Mouse (Mus musculus): ENCODE measurements around the gene Kcnip1.

DNA sequence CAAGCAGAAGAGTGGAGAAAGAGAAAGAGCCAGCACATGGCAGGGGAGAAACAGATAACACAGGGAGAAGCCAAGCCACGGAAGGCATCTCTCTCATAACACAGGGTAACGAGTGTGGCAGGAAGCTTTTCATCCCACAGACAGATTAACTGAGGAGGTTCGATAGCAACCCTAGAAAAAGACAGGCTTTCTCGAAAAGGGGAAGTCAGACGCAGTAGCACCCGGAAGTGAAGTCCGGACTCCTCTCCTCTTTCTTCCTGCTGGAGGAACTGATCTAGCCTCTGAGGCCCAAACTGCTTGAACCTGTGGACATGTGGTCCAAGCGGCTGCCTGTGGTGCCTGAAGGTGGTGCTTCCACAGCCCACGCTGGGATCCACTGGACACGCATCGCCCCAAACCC lies 15.3 kb upstream of the Kcnip1 start:
- TF ChIP-seq CTCF (IDR thresholded peaks at IDR 0.05; ENCODE audit: low read depth) (no peak), EP300 (IDR thresholded peaks at IDR 0.05; ENCODE audit: low read depth) (no peak)

Data from liver, embryonic 14.5 days (tissue).